Mouse (Mus musculus): ENCODE measurements around the gene Tmem101. TPM values are rescaled to one million over a fixed set of nuclear protein-coding genes. Genes with fewer than 3 reads are reported as not detected.
"Not testable (repeated sequence)": the region's sequence is repeated elsewhere in the genome, so short reads cannot be mapped to it uniquely, and the experiment has no call there.

The Tmem101 gene
- total RNA-seq, 2 experiments from 2014 or later, result 24.3 to 24.4 TPM

- no peak for DNase-seq (ENCODE audit: extremely low spot score in 1 of 2, low spot score in 2 of 2)
- intact Hi-C loops (cut with DNase I), result no loop called here
These were observed 9.9 kb upstream of the Tmem101 start for GRCm38 (mm10) chr11:102165971-102166722.

GRCm38 (mm10) chr11:102159781-102160180, 3.6 kb upstream of the Tmem101 start:
- DNase-seq (ENCODE audit: extremely low spot score in 1 of 2, low spot score in 2 of 2), result no peak
- intact Hi-C loops (cut with DNase I), result loop anchor here (5.0 kb wide), 1 partner anchor 108 kb away; the partner anchor contains the start of gene Asb16

- intact Hi-C loops (cut with DNase I), result loop anchor here (5.0 kb wide), 1 partner anchor 109 kb away; the partner anchor contains the start of gene Asb16
These were observed 1.8 kb upstream of the Tmem101 start for GRCm38 (mm10) chr11:102158024-102158423.

GRCm38 (mm10) chr11:102156786-102157089, 534 bp upstream of the Tmem101 start:
- intact Hi-C loops (cut with DNase I), result loop anchor here (5.0 kb wide), 1 partner anchor 111 kb away; the partner anchor contains the start of gene Asb16
- DNase-seq (ENCODE audit: extremely low spot score in 1 of 2, low spot score in 2 of 2), result no peak

More at GRCm38 (mm10) chr11:102158024-102158423, 1.8 kb upstream of the Tmem101 start:
- not testable (repeated sequence) for DNase-seq (ENCODE audit: extremely low spot score in 1 of 2, low spot score in 2 of 2)

- DNase-seq (ENCODE audit: extremely low spot score in 1 of 2, low spot score in 2 of 2), result no peak
- intact Hi-C loops (cut with DNase I), result no loop called here
These were observed 8.8 kb downstream of the Tmem101 start for GRCm38 (mm10) chr11:102147213-102147989.

- intact Hi-C loops (cut with DNase I), result no loop called here
- no peak for DNase-seq (ENCODE audit: extremely low spot score in 1 of 2, low spot score in 2 of 2)
These were observed 9.7 kb downstream of the Tmem101 start for GRCm38 (mm10) chr11:102146531-102146930.

GRCm38 (mm10) chr11:102146005-102146404, 10.2 kb downstream of the Tmem101 start:
- intact Hi-C loops (cut with DNase I), result no loop called here
- DNase-seq (ENCODE audit: extremely low spot score in 1 of 2, low spot score in 2 of 2), result no peak

- intact Hi-C loops (cut with DNase I), result no loop called here
- no peak for DNase-seq (ENCODE audit: extremely low spot score in 1 of 2, low spot score in 2 of 2)
These were observed 10.7 kb downstream of the Tmem101 start, which contains the start of gene Nags for GRCm38 (mm10) chr11:102145471-102146001. Nags (plus strand) TSS chr11:102145513.

GRCm38 (mm10) chr11:102144957-102145470, 11.2 kb downstream of the Tmem101 start:
- intact Hi-C loops (cut with DNase I), result no loop called here

GRCm38 (mm10) chr11:102142355-102142754, 13.8 kb downstream of the Tmem101 start:
- intact Hi-C loops (cut with DNase I), result no loop called here
- no peak for DNase-seq (ENCODE audit: extremely low spot score in 1 of 2, low spot score in 2 of 2)

More at GRCm38 (mm10) chr11:102144957-102145470, 11.2 kb downstream of the Tmem101 start:
- no peak for DNase-seq (ENCODE audit: extremely low spot score in 1 of 2, low spot score in 2 of 2)

- intact Hi-C loops (cut with DNase I), result no loop called here
These were observed 15.7 kb downstream of the Tmem101 start for GRCm38 (mm10) chr11:102140508-102140907.

GRCm38 (mm10) chr11:102138447-102138740, 17.8 kb downstream of the Tmem101 start:
- intact Hi-C loops (cut with DNase I), result loop anchor here (1.0 to 5.0 kb wide), 3 partner anchors 36 to 152 kb away; partner anchors contain the start of gene Dusp3
- DNase-seq (ENCODE audit: extremely low spot score in 1 of 2, low spot score in 2 of 2), result peak; percentile 70 to 80

More at GRCm38 (mm10) chr11:102140508-102140907, 15.7 kb downstream of the Tmem101 start:
- peak in 1 of 2 experiments; percentile 63 for DNase-seq (ENCODE audit: extremely low spot score in 1 of 2, low spot score in 2 of 2)

- DNase-seq (ENCODE audit: extremely low spot score in 1 of 2, low spot score in 2 of 2), result no peak
- intact Hi-C loops (cut with DNase I), result loop anchor here (1.0 to 5.0 kb wide), 3 partner anchors 36 to 151 kb away; partner anchors contain the start of gene Dusp3
These were observed 18.4 kb downstream of the Tmem101 start for GRCm38 (mm10) chr11:102137625-102138446.

- no peak for DNase-seq (ENCODE audit: extremely low spot score in 1 of 2, low spot score in 2 of 2)
- intact Hi-C loops (cut with DNase I), result no loop called here
These were observed 21.7 kb downstream of the Tmem101 start for GRCm38 (mm10) chr11:102134516-102134915.

GRCm38 (mm10) chr11:102117386-102117785, 38.8 kb downstream of the Tmem101 start:
- no peak for DNase-seq (ENCODE audit: extremely low spot score in 1 of 2, low spot score in 2 of 2)
- intact Hi-C loops (cut with DNase I), result no loop called here

- intact Hi-C loops (cut with DNase I), result no loop called here
- DNase-seq (ENCODE audit: extremely low spot score in 1 of 2, low spot score in 2 of 2), result no peak
These were observed 40.0 kb downstream of the Tmem101 start for GRCm38 (mm10) chr11:102116241-102116640.

- no peak for DNase-seq (ENCODE audit: extremely low spot score in 1 of 2, low spot score in 2 of 2)
- intact Hi-C loops (cut with DNase I), result no loop called here
These were observed 44.6 kb downstream of the Tmem101 start for GRCm38 (mm10) chr11:102111576-102111975.

- intact Hi-C loops (cut with DNase I), result loop anchor here (5.0 kb wide), 1 partner anchor 160 kb away; the partner anchor contains the start of gene Asb16
- no peak for DNase-seq (ENCODE audit: extremely low spot score in 1 of 2, low spot score in 2 of 2)
These were observed 48.5 kb downstream of the Tmem101 start, which contains the start of gene Pyy for GRCm38 (mm10) chr11:102107732-102108131. Pyy (minus strand) TSS chr11:102107832.

All from left cerebral cortex, postnatal 10 days (tissue).